Mouse (Mus musculus) common myeloid progenitor, adult 5-6 weeks (primary cell): ENCODE measurements around the gene Pax6. TPM values are rescaled to one million over a fixed set of nuclear protein-coding genes. Genes with fewer than 3 reads are reported as not detected.

Source experiments
- ATAC-seq: replicated peaks from 2 replicates; pipeline ENCODE4 v1.8.0; 2016; ENCODE audit warnings: low read depth, mild to moderate bottlenecking, moderate TSS enrichment, inconsistent platforms; ENCODE audit not compliant: poor library complexity, severe bottlenecking
- total RNA-seq: library from RNA; stranded (forward); fragments of 200-1000, 187-1606 nt; gene quantifications from 2 replicates; pipeline ENCODE4 v1.2.3, GENCODE M21; 2017

Gene Pax6
- total RNA-seq, 1 experiment from 2014 or later: not detected

- no peak for ATAC-seq
These were observed 41.8 kb downstream of the Pax6 start for GRCm38 (mm10) chr2:105710511-105710910.

GRCm38 (mm10) chr2:105715409-105716115 is 46.9 kb downstream of the Pax6 start:
- ATAC-seq: no peak

GRCm38 (mm10) chr2:105726657-105727056 is 58.0 kb downstream of the Pax6 start:
- no peak for ATAC-seq

- ATAC-seq: no peak
These were observed 62.0 kb downstream of the Pax6 start for GRCm38 (mm10) chr2:105730704-105731103.

- ATAC-seq: no peak
These were observed 67.5 kb downstream of the Pax6 start for GRCm38 (mm10) chr2:105736166-105736565.

- ATAC-seq: no peak
These were observed 78.2 kb downstream of the Pax6 start for GRCm38 (mm10) chr2:105746896-105747295.

Other genes starting within 250 kb of the Pax6 start
- gene Elp4, start 235.7 kb downstream of the Pax6 start, total RNA-seq: 14.9 and 21.5 TPM in 2 replicates
- gene Immp1l, start 235.7 kb downstream of the Pax6 start, total RNA-seq: 50.8 and 50.9 TPM in 2 replicates